Mouse (Mus musculus) urinary bladder, postnatal 36 days (tissue): ENCODE measurements at regions not wholly inside any gene's neighbourhood (a gene's known extent, or its start where the extent isn't known, plus 50 kb on each side); places are given as distances from the start of the nearest gene placed in this dataset.
A peak's percentile ranks its signal among the peaks of the same experiment; 100 is the strongest.
"Not testable (repeated sequence)": the region's sequence is repeated elsewhere in the genome, so short reads cannot be mapped to it uniquely, and the experiment has no call there.

Experiments
- DNase-seq, 2 experiments: peaks; one replicate each; pipeline ENCODE4 v3.0.0; 2022; ENCODE audit warnings: low spot score in 2 of 2, mixed read lengths in 1 of 2

- no peak for DNase-seq
These were observed 385.3 kb upstream of the Tnc start for GRCm38 (mm10) chr4:64432097-64432496.

- no peak for DNase-seq
These were observed 391.2 kb upstream of the Tnc start for GRCm38 (mm10) chr4:64437744-64438594.

GRCm38 (mm10) chr4:64451442-64451841, 404.6 kb upstream of the Tnc start:
- no peak for DNase-seq

- no peak for DNase-seq
These were observed 405.1 kb upstream of the Tnc start for GRCm38 (mm10) chr4:64451946-64452345.

GRCm38 (mm10) chr4:64492260-64492962, 445.6 kb upstream of the Tnc start:
- no peak for DNase-seq

GRCm38 (mm10) chr4:64497759-64498158, 450.9 kb upstream of the Tnc start:
- not testable (repeated sequence) for DNase-seq

- DNase-seq: no peak
These were observed 454.0 kb upstream of the Tnc start for GRCm38 (mm10) chr4:64500635-64501395.

GRCm38 (mm10) chr4:64521883-64522282, 475.1 kb upstream of the Tnc start:
- no peak for DNase-seq

- peak in 1 of 2 experiments; percentile 13 for DNase-seq
These were observed 481.0 kb upstream of the Tnc start for GRCm38 (mm10) chr4:64527724-64528332.

- no peak for DNase-seq
These were observed 483.8 kb upstream of the Tnc start for GRCm38 (mm10) chr4:64530585-64530984.

- no peak for DNase-seq
These were observed 486.2 kb upstream of the Tnc start for GRCm38 (mm10) chr4:64533019-64533418.

GRCm38 (mm10) chr4:64535554-64536253, 488.9 kb upstream of the Tnc start:
- DNase-seq: no peak

- no peak for DNase-seq
These were observed 491.2 kb upstream of the Tnc start for GRCm38 (mm10) chr4:64538009-64538408.

GRCm38 (mm10) chr4:64544576-64545185, 497.9 kb upstream of the Tnc start:
- DNase-seq: no peak

- no peak for DNase-seq
These were observed 499.6 kb upstream of the Tnc start for GRCm38 (mm10) chr4:64546386-64546785.

- DNase-seq: no peak
These were observed 515.7 kb upstream of the Tnc start for GRCm38 (mm10) chr4:64562511-64562910.

GRCm38 (mm10) chr4:64563996-64564395, 517.2 kb upstream of the Tnc start:
- DNase-seq: no peak

- DNase-seq: no peak
These were observed 523.9 kb upstream of the Tnc start for GRCm38 (mm10) chr4:64570666-64571065.

GRCm38 (mm10) chr4:64575901-64576300, 529.1 kb upstream of the Tnc start:
- no peak for DNase-seq

GRCm38 (mm10) chr4:64595014-64595599, 528.9 kb upstream of the Pappa start:
- peak; percentile 7 to 70 for DNase-seq
